Mouse (Mus musculus) inflammation-experienced regulatory T-cells, adult 6 months (primary cell): ENCODE data around the gene Erc2. TPM values are rescaled to one million over a fixed set of nuclear protein-coding genes. Genes with fewer than 3 reads are reported as not detected.

Experiments used
- ATAC-seq: one replicate; pipeline ENCODE4 v1.8.0; 2017
- polyA plus RNA-seq, 3 experiments: library from polyadenylated mRNA; unstranded; fragments of 100-300 nt; shearing (Covaris generic); gene quantifications; one replicate each; pipeline ENCODE4 v1.2.1; 2017

Gene Erc2
- polyA plus RNA-seq, 3 experiments from 2014 or later: 0.27 TPM; not detected in 2

DNA sequence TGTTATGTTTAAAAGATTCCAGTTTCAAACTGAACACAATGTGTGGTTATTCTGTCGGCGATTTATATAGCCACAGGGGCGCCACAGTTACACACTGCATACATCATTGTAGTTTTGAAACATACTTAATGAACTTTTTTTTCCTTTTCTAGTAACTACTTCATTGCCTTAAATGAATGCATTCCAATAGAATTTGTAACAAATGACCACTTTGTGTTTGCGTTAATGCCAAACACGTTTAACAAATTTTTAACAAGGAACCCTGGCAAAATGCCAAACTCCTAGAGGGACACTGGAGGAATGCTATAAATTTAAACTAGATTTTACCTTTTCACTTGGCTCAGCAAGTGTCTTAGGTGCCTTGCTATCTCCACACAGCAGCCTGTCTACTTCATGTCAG lies 845.7 kb downstream of the Erc2 start:
- no peak for ATAC-seq

DNA sequence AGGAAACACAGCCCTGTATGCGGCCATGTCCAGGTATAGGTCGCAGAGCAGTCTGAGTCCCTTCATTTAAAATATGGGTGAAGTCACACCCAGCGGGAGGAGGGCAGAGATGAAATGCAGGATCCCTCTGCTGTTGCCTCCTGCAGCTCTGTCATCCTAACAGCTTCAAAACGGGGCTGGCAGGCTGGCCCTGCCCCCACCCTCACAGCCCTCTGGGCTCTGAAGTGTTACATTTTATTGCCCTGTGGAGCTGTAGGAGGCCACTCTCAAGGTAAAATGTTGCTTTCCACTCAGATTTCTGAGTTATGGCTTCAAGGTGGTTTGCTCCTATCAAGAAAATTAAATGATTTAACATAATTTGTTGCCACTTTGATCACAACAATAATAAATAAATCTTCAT lies 847.5 kb downstream of the Erc2 start:
- no peak for ATAC-seq

GRCm38 (mm10) chr14:28470212-28470611 lies 848.0 kb downstream of the Erc2 start:
- ATAC-seq: no peak

GRCm38 (mm10) chr14:28475012-28475411 lies 852.8 kb downstream of the Erc2 start:
- no peak for ATAC-seq

DNA sequence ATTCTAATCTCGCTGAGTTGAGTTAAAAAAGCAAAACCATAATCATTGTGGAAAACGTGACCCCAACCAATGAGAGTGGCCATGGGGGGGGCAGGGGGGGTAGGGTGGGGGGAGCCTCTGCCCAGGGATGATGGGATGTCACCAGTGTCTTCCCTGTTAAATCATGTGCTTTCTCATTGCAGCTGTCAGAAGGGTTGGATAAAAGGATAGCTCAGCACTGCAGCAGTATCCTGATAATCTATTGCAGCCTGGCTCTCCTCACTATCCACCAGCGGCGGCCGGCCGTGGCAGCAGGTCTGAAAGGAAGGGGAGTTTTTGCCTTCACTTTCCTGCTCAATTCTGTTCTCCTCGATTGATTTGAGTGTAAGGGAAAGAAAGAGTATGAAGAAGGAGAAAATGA lies 853.2 kb downstream of the Erc2 start:
- ATAC-seq: no peak

DNA sequence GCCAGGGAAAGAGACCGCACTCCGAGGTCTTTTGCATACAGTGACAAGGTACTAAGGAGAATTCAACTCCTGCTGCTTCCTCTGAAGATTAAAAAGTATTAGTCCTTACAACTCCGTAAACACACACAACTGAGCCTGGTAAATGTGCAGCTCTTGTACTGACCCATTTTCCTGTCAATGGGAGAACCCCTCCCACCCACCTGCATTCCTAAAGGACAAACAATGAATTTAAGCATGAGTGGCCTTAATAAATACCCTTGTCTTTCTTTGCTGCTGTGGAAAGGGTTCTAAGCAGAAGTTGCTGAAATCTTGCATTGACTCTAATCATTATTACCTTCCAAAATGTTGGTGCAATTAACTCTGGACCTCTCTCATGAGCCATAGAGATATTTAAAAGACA lies 854.5 kb downstream of the Erc2 start:
- no peak for ATAC-seq

GRCm38 (mm10) chr14:28480866-28481265 lies 858.6 kb downstream of the Erc2 start:
- no peak for ATAC-seq

DNA sequence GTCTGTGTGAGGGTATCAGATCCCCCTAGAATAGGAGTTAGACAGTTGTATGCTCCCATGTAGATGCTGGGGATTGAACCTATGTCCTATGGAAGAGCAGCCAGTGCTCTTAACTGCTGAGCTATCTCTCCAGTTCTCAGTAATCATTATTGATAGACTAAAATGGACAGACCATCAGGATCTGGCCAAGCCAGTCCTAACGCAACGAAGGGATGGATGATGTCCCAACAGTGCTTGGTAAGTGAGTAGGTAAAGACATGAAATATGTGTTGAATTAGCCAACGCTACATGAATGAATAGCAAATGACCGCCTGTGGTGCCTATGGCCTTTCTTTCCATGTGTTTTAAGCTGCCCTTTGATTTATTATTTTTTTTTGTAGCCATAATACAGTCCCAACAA lies 871.6 kb downstream of the Erc2 start:
- ATAC-seq: no peak

GRCm38 (mm10) chr14:28494273-28494672 lies 872.0 kb downstream of the Erc2 start:
- ATAC-seq: no peak

DNA sequence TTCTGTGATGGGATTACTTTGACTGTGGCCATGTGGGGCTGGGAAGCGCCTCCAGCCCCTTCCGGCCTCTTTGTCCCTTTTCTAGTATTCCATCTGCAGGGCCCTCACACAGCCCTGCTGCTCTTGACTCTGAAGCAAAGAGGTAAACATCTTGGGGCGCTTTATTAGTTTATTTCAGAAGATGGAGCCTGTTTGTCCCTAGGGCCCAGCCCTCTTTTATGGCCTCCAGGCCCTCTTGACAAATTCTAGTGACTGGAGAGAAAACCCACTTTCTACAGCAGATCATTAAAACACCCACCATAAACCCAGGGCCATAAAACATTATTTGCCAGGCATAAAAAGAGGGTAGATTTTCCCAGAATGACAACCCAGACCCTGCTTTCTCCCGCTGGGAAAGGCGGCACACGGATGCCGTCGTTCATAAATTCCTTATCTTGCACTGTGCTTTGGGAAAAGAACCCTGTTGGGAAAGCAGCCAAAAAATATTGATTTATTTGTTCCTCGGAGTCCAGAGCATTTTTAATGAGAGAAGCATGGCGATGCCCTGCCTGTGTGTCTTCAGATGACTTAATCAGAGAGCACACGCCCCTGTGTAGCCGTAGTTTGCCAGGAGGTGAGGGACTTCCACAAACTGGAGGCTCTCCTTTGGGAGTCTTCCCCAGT lies 879.1 kb downstream of the Erc2 start:
- no peak for ATAC-seq

- no peak for ATAC-seq
Observed at GRCm38 (mm10) chr14:28503276-28503675, 881.0 kb downstream of the Erc2 start.

GRCm38 (mm10) chr14:28504101-28505050 lies 882.1 kb downstream of the Erc2 start, which contains the start of gene Wnt5a:
TSS of gene Wnt5a (plus strand) at chr14:28504750.
- ATAC-seq: no peak

DNA sequence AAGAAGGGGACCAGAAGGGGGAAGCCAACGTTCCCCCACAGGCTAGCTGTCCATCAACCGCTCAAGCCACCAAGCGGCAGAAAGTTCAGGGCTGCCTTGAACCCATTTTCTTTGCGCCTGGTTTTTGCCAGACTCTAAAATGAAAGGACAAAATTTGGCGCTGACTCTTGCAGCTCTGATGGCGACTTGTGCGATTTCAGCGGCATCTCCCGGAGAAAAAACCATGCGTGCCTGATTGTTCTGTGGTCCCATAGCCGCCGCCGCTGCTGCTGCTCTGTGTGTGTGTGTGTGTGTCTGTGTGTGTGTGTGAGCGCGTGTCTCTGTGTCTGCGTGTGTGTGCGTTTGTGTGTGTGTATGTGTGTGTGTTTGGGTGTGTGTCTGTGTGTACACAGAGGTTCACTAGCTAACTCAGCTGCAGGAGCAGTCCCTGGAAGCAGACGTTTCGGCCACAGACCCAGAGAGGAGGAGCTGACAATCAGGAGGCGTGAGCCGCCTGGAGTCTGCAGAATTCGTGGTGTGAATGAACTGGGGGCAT lies 882.9 kb downstream of the Erc2 start:
- no peak for ATAC-seq

DNA sequence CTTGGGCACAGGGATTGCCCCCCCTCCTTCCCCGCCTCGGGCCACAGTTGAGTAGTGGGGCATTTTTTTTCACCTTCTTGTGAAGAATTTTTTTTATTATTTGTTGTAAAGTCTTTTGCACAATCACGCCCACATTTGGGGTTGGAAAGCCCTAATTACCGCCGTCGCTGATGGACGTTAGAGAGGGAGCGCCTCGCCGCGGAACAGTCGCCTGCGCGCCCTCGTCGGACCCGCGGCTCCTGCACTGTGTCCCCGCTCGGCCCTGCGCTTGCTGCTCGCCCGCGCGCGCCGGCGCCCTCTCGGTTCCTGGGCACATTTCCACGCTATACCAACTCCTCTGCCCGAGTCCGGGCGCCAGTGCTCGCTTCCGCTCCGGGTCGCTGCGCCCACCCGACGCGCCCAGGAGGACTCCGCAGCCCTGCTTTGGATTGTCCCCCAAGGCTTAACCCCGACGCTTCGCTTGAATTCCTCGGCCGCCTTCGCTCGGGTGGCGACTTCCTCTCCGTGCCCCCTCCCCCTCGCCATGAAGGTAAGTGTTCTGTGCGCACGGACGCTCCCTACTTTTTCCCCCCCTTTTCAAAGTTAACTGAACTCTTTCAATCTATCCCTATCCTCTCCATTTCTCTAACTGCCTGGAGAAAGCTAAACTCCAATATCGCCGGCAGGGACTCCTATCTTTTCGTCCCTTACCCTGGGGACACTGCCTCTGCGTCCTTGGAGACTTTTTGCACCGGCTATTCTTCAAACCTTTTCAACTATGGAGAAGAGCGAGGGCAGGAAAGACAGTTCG lies 883.6 kb downstream of the Erc2 start:
- ATAC-seq: no peak

DNA sequence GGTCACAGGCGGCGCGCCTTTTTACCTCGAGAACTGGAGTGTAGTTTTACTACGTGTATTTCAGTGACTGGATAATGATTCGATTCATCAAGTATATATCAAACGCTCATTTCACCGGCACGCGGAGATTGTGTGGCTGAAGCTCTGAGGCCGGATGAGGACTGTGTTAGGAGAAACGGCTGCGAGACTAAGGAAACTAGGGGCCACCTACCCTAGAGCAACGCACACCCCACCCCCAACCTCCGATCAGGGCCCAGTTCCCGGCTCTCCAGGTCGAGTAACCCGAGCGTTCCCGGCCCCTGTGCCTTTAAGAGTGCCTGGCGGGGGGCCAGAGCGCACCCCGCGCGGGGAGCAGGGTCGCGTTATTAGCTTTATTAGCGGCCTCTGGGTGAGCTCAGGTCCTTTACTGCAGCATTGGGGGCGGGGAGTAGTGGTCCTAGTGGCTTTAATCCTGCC lies 884.2 kb downstream of the Erc2 start:
- no peak for ATAC-seq

DNA sequence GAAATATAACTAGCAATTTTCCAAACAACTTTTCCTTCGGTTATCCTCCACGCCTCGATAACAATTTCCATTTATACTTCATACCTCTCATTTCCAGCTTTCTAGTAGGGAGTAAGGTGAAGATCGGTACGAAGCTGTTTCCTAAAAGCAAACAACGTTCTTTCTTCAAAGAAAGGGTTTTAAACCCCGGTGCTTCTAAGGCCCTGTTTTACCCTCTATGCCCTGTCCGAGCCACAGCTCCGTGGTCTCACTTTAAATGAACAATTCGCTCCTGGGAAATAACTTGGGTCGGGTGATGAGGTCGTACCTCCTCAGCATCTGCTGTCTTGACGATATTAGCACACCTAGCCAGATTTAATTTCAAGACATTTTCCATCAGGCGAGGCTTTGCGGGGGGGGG lies 884.8 kb downstream of the Erc2 start:
- no peak for ATAC-seq

- ATAC-seq: no peak
Observed at GRCm38 (mm10) chr14:28507471-28507870, 885.2 kb downstream of the Erc2 start.

DNA sequence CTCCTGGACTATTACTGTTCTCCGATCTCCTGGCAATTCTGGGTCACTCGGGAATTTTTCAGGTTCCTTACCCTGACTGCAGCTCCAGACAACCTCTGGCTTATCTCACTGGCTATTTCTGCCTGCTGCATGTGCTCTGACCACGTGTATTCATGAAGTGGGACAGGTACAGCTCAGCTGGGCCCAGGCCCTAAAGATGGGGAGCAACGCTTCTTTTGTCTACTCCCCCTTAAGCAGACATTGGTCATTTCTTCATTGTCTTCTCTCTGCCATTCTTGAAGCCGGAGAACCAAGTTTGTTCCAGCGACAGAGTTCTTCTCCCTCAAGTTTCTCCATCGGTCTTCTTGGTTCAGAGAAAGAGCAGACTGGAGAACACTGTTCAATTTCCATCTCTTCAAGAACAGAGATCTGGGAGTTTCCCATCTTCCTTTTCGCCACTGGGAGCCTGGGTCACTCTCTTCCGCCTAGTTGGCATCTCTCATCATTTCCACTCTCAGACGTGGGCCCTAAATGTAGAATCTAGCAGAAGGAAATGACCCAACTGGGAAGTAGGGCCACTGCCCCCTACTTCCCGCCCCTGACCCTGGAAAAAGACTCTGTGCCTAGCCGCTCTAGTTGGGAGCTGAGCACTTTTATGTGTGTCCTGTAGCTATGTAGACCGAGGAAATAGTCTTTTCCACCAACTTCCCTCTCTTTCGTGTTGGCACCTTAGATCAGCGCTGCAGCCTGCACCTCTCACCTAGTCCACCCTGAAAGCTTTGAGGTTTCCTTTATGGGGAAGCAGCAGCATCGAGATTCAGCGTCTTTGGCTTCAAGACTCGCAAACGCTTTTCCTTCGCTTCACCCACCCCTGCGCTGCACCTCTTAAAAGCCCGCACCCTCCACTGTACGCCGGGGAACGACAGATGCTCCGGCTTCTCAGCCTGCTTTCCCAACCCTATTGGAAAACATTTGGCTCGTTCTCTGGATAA lies 886.3 kb downstream of the Erc2 start:
- ATAC-seq: no peak

- no peak for ATAC-seq
Observed at GRCm38 (mm10) chr14:28509441-28510340, 887.5 kb downstream of the Erc2 start.

DNA sequence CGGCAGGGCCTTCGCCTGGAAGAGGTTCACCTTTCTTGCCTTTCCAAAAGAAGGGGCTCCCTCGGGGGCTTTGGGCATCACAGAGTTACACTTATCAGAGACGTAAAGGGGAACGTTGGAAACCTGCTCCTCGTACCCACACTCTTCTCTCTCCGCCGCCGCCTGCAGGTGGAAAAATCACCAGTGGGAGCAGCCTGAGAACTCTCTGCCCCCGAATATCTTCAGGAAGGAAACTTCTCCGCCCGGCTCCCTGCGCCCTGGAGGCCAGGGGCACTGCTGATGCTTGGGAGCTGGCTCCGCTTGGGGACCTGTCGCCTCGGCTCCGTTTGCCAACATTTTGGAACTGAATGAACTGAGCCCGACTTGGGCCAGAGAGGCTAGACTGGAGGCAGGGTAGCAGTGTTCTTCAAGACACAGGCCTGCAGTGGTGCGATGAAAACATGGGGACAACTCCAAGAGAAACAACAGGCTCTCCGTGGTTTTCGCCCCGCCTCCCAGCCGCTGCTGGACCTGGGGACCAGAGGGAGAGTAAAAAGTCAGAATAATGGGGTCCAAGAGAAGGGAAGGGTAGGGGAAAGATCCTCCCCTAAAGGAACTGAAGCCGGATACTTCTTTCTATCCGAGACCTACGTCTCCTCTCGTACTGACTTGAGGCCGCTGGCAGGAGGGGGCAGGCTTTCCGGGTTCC lies 888.3 kb downstream of the Erc2 start:
- ATAC-seq: no peak
